Mouse (Mus musculus) layer of hippocampus, adult 18-20 months (tissue): ENCODE data around the gene Pgpep1l. TPM values are rescaled to one million over a fixed set of nuclear protein-coding genes. Genes with fewer than 3 reads are reported as not detected.
"Not testable (repeated sequence)": the region's sequence is repeated elsewhere in the genome, so short reads cannot be mapped to it uniquely, and the experiment has no call there.

Source experiments
- DNase-seq, 2 experiments: peaks; one replicate each; pipeline ENCODE4 v3.0.0; 2022; ENCODE audit warnings: low spot score in 2 of 2
- total RNA-seq, 2 experiments: library from RNA; stranded (reverse); gene quantifications; 2 replicates each; pipeline ENCODE4 v1.2.3; 2021

The Pgpep1l gene
- total RNA-seq, 2 experiments from 2014 or later = 3.3 to 4.2 TPM

- DNase-seq = not testable (repeated sequence)
These were observed 19.1 kb upstream of the Pgpep1l start for GRCm38 (mm10) chr7:68283133-68283520.

- DNase-seq = no peak
These were observed 18.5 kb upstream of the Pgpep1l start for GRCm38 (mm10) chr7:68282304-68283132.

GRCm38 (mm10) chr7:68281341-68281740, 17.3 kb upstream of the Pgpep1l start:
- DNase-seq = no peak

GRCm38 (mm10) chr7:68280352-68280869, 16.4 kb upstream of the Pgpep1l start:
- DNase-seq = no peak

GRCm38 (mm10) chr7:68279481-68279880, 15.4 kb upstream of the Pgpep1l start:
- no peak for DNase-seq

GRCm38 (mm10) chr7:68278908-68279307, 14.9 kb upstream of the Pgpep1l start:
- DNase-seq = no peak

GRCm38 (mm10) chr7:68278385-68278784, 14.4 kb upstream of the Pgpep1l start:
- DNase-seq = no peak

GRCm38 (mm10) chr7:68277897-68278270, 13.9 kb upstream of the Pgpep1l start:
- no peak for DNase-seq

GRCm38 (mm10) chr7:68277054-68277896, 13.2 kb upstream of the Pgpep1l start:
- DNase-seq = no peak

GRCm38 (mm10) chr7:68275838-68276731, 12.1 kb upstream of the Pgpep1l start:
- DNase-seq = no peak

GRCm38 (mm10) chr7:68275445-68275837, 11.4 kb upstream of the Pgpep1l start:
- peak in 1 of 2 experiments; percentile 32 for DNase-seq

GRCm38 (mm10) chr7:68274951-68275350, 10.9 kb upstream of the Pgpep1l start:
- no peak for DNase-seq

- no peak for DNase-seq
These were observed 10.2 kb upstream of the Pgpep1l start for GRCm38 (mm10) chr7:68274218-68274617.

- DNase-seq = no peak
These were observed 9.5 kb upstream of the Pgpep1l start, which contains the start of gene Fam169b for GRCm38 (mm10) chr7:68273515-68273914. TSS of gene Fam169b (plus strand) at chr7:68273839.

- DNase-seq = no peak
These were observed 8.6 kb upstream of the Pgpep1l start for GRCm38 (mm10) chr7:68272607-68273006.

GRCm38 (mm10) chr7:68271816-68272215, 7.8 kb upstream of the Pgpep1l start:
- no peak for DNase-seq

- no peak for DNase-seq
These were observed 6.5 kb upstream of the Pgpep1l start for GRCm38 (mm10) chr7:68270551-68270950.

GRCm38 (mm10) chr7:68266691-68267090, 2.7 kb upstream of the Pgpep1l start:
- DNase-seq = no peak

GRCm38 (mm10) chr7:68265391-68265790, 1.4 kb upstream of the Pgpep1l start:
- no peak for DNase-seq

- DNase-seq = peak; percentile 86 to 94
These were observed 498 bp upstream of the Pgpep1l start for GRCm38 (mm10) chr7:68264531-68264930.
